Mouse (Mus musculus) lung, postnatal 0 days (tissue): Measurements from ENCODE around the gene Ddx28. TPM values are rescaled to one million over a fixed set of nuclear protein-coding genes. Genes with fewer than 3 reads are reported as not detected.

Experiments
- ATAC-seq: fragments of 200-750 bp; cut with Nextera tagmentation; 2 replicates; pipeline ENCODE4 v1.8.0; 2017; ENCODE audit warnings: moderate library complexity
- DNase-seq: peaks from one replicate; pipeline ENCODE4 v3.0.0-alpha.2; 2016; ENCODE audit warnings: low spot score
- H3K27ac ChIP-seq: fragments of 300-500 bp; sonication (generic); 2 replicates; pipeline ENCODE4 v1.5.1; 2014; ENCODE audit warnings: antibody characterized with exemption, mild to moderate bottlenecking, low read length, mixed read lengths
- H3K27me3 ChIP-seq: fragments of 300-500 bp; sonication (generic); replicated peaks from 2 replicates; pipeline ENCODE4 v1.6.1; 2014; ENCODE audit warnings: low read length, mixed read lengths; ENCODE audit not compliant: insufficient read depth
- H3K36me3 ChIP-seq: fragments of 300-500 bp; sonication (generic); 2 replicates; pipeline ENCODE4 v1.6.1; 2014; ENCODE audit warnings: low read length, mixed read lengths; ENCODE audit not compliant: insufficient read depth
- H3K4me1 ChIP-seq: fragments of 300-500 bp; sonication (generic); 2 replicates; pipeline ENCODE4 v1.6.1; 2014; ENCODE audit warnings: antibody characterized with exemption, low read depth, low read length, mixed read lengths; ENCODE audit not compliant: insufficient read depth
- H3K4me2 ChIP-seq: fragments of 300-500 bp; sonication (generic); replicated peaks from 2 replicates; pipeline ENCODE4 v1.6.1; 2014; ENCODE audit warnings: low read depth, mild to moderate bottlenecking, low read length, moderate library complexity, mixed read lengths
- H3K4me3 ChIP-seq: fragments of 300-500 bp; sonication (generic); 2 replicates; pipeline ENCODE4 v1.5.1; 2014; ENCODE audit warnings: low read depth, low read length
- H3K9ac ChIP-seq: fragments of 300-500 bp; sonication (generic); replicated peaks from 2 replicates; pipeline ENCODE4 v1.6.1; 2014; ENCODE audit warnings: low read depth, mild to moderate bottlenecking
- H3K9me3 ChIP-seq: fragments of 300-500 bp; sonication (generic); 2 replicates; pipeline ENCODE4 v1.6.1; 2016; ENCODE audit warnings: low read length, mixed read lengths
- CTCF ChIP-seq: IDR thresholded peaks from 2 replicates; pipeline ENCODE4 v1.5.1; 2016; ENCODE audit warnings: antibody characterized with exemption, mild to moderate bottlenecking
- EP300 ChIP-seq: IDR thresholded peaks from 2 replicates; pipeline ENCODE4 v1.6.1; 2016; ENCODE audit warnings: antibody characterized with exemption, mild to moderate bottlenecking, control low read depth
- WGBS: fragments of 180-500 bp; shearing (Covaris S2); extraction: QIAGEN DNeasy Blood & Tissue Kit; methylation state at CpG from one replicate; pipeline ENCODE4 v1.1.7; 2014; 5-methylcytosine and 5-hydroxymethylcytosine counted together
- polyA plus RNA-seq: library from polyadenylated mRNA; unstranded; fragments of >200 nt; fragmentation: Nextera tagmentation; extraction: Ambion mirVana; gene quantifications from 2 replicates; pipeline ENCODE4 v1.2.1, GENCODE M21; 2015

Ddx28 gene
- polyA plus RNA-seq, 1 experiment from 2014 or later, result 10.5 TPM

GRCm38 (mm10) chr8:106055038-106055437, 43.4 kb upstream of the Ddx28 start:
- no peak for DNase-seq
- Histone ChIP-seq H3K27me3 (no peaks in the 10 kb centered on the region), H3K27ac (no peak overlapping the region), H3K4me2 (no peak overlapping the region), H3K4me1 (peaks cover 5% of the 10 kb centered on the region; the same call in 1 of the 2 replicates), H3K9ac (no peak overlapping the region), H3K4me3 (no peak overlapping the region), H3K9me3 (no peaks in the 10 kb centered on the region), H3K36me3 (no peaks in the 10 kb centered on the region)
- 60% methylated on average over 3 of the region's 3 CpGs for WGBS
- no peak for ATAC-seq
- no peak for TF ChIP-seq CTCF
- TF ChIP-seq EP300, result no peak

DNA sequence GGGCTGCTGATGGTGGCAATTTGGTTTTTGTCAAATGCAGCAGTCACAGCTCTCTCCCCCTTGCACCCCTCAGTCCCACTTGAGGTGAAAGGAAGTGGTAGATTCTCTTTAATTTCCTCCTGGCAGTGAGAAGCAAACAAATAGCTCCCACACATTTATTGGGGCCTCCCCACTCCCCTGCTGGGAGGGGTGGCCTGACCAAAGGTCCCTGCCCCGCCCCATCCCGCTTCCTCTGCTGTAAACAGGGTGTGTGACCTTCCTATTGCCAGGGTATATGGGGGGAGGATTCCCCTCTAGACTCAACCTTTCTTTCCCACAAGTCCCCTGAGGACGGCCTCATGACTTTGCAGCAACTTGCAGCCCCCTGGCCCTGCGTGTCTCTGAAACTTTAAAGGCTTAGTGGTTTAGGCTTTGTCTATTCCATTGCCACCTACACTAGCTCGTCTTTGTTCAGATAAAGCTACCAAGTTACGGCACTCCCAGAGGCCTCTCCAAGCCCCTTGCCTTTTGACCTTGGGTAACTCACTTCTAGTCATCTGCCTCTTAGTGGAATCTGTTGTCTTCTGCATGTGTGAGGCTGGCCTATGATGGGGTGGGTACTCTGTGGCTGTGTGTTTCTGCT, 42.6 kb upstream of the Ddx28 start:
- H3K9me3 ChIP-seq, result no peaks in the 10 kb centered on the region
- no peak overlapping the region for H3K9ac ChIP-seq
- no peak overlapping the region for H3K27ac ChIP-seq
- 44% methylated on average over 6 of the region's 6 CpGs for WGBS
- TF ChIP-seq CTCF (no peak), EP300 (no peak)
- no peak overlapping the region for H3K4me3 ChIP-seq
- H3K4me1 ChIP-seq, result peaks cover 5% of the 10 kb centered on the region; the same call in 1 of the 2 replicates
- H3K36me3 ChIP-seq, result no peaks in the 10 kb centered on the region
- H3K27me3 ChIP-seq, result no peaks in the 10 kb centered on the region
- no peak overlapping the region for H3K4me2 ChIP-seq
- DNase-seq, result no peak
- no peak for ATAC-seq

GRCm38 (mm10) chr8:106052510-106053089, 40.9 kb upstream of the Ddx28 start:
- H3K36me3 ChIP-seq, result no peaks in the 10 kb centered on the region
- no peaks in the 10 kb centered on the region for H3K4me1 ChIP-seq
- H3K4me3 ChIP-seq, result no peak overlapping the region
- H3K27ac ChIP-seq, result no peak overlapping the region
- DNase-seq (no peak), ATAC-seq (no peak)
- no peak overlapping the region for H3K4me2 ChIP-seq
- H3K27me3 ChIP-seq, result no peaks in the 10 kb centered on the region
- WGBS, result 86% methylated on average over 9 of the region's 9 CpGs
- no peak for TF ChIP-seq CTCF
- no peak for TF ChIP-seq EP300
- no peak overlapping the region for H3K9ac ChIP-seq
- H3K9me3 ChIP-seq, result no peaks in the 10 kb centered on the region

- no peak overlapping the region for H3K9ac ChIP-seq
- ATAC-seq, result no peak
- WGBS, result 83% methylated on average over 3 of the region's 3 CpGs
- H3K4me2 ChIP-seq, result no peak overlapping the region
- no peaks in the 10 kb centered on the region for H3K36me3 ChIP-seq
- no peak for DNase-seq
- no peak overlapping the region for H3K4me3 ChIP-seq
- no peak for TF ChIP-seq EP300
- no peak for TF ChIP-seq CTCF
- no peaks in the 10 kb centered on the region for H3K9me3 ChIP-seq
- H3K4me1 ChIP-seq, result no peaks in the 10 kb centered on the region
- H3K27ac ChIP-seq, result no peak overlapping the region
- no peaks in the 10 kb centered on the region for H3K27me3 ChIP-seq
Measured at GRCm38 (mm10) chr8:106051068-106051467, 39.4 kb upstream of the Ddx28 start.

DNA sequence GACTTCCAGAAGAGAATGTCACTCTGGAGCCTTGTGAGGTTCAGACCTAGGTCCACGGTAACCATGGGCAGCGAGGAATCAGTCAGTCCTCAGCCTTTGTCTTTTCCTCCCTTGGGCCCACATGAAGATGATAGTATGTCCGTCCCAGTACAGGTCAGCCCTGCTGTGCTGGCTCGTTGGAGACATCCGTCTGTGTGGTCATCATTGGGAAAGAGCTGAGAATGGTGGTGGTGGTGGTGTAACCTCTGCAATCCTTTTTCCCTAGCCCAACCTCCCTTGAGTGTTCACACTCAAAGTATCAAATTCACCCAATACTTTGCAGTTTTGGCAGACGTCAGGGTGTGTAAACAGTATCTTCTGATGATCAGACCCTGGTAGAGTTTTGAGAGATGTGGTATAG, 38.2 kb upstream of the Ddx28 start:
- Histone ChIP-seq H3K9me3 (no peaks in the 10 kb centered on the region), H3K4me1 (no peaks in the 10 kb centered on the region), H3K36me3 (no peaks in the 10 kb centered on the region), H3K27ac (no peak overlapping the region), H3K4me2 (no peak overlapping the region), H3K4me3 (no peak overlapping the region), H3K9ac (no peak overlapping the region), H3K27me3 (no peaks in the 10 kb centered on the region)
- TF ChIP-seq CTCF (no peak), EP300 (no peak)
- ATAC-seq (no peak), DNase-seq (no peak)
- WGBS, result 94% methylated on average over 6 of the region's 6 CpGs

- no peak overlapping the region for H3K4me2 ChIP-seq
- H3K4me1 ChIP-seq, result no peaks in the 10 kb centered on the region
- 85% methylated on average over 5 of the region's 5 CpGs for WGBS
- ATAC-seq (no peak), DNase-seq (no peak)
- no peak overlapping the region for H3K9ac ChIP-seq
- H3K4me3 ChIP-seq, result no peak overlapping the region
- no peaks in the 10 kb centered on the region for H3K27me3 ChIP-seq
- TF ChIP-seq CTCF, result no peak
- TF ChIP-seq EP300, result no peak
- no peaks in the 10 kb centered on the region for H3K9me3 ChIP-seq
- H3K36me3 ChIP-seq, result no peaks in the 10 kb centered on the region
- no peak overlapping the region for H3K27ac ChIP-seq
Measured at GRCm38 (mm10) chr8:106047854-106048630, 36.4 kb upstream of the Ddx28 start.
